Comparison of ENCODE assay signal across 7 mouse cellular contexts in genomic region chr9:75626308-75626604, GRCm38 (mm10). TPM values are rescaled to one million over a fixed set of nuclear protein-coding genes. Genes with fewer than 3 reads are reported as not detected.
DNase-seq lines count a peak whose midpoint lies in the region; ATAC-seq lines count a peak whose summit lies in the region.

No protein-coding gene starts in this region.

- H3K27ac ChIP-seq in lung, embryonic 16.5 days (ENCODE audit: low read length), result 0 out of 2 replicates have a peak overlapping the region, but pooled peaks have one; percentile 61
- peak overlapping the region; percentile 91 for H3K27ac ChIP-seq in embryonic facial prominence, embryonic 15.5 days (replicated peaks)
- H3K27ac ChIP-seq in neural tube, embryonic 13.5 days (replicated peaks), result peak overlapping the region; percentile 96

- no peaks in the 10 kb centered on the region for H3K36me3 ChIP-seq in lung, embryonic 16.5 days (ENCODE audit: control insufficient read depth, insufficient read depth, low read length)
- no peaks in the 10 kb centered on the region for H3K36me3 ChIP-seq in embryonic facial prominence, embryonic 15.5 days
- H3K36me3 ChIP-seq in neural tube, embryonic 13.5 days, result no peaks in the 10 kb centered on the region

- intact Hi-C loops in gastrocnemius, postnatal 36 days (cut with DNase I), result no loop called here

- peak overlapping the region; percentile 85 for H3K4me3 ChIP-seq in lung, embryonic 16.5 days (ENCODE audit: low read length)
- H3K4me3 ChIP-seq in embryonic facial prominence, embryonic 15.5 days (replicated peaks), result peak overlapping the region; percentile 79
- H3K4me3 ChIP-seq in neural tube, embryonic 13.5 days, result peak overlapping the region; percentile 79

- DNase-seq in lung, postnatal 36 days, result no peak
- peak; percentile 31 for DNase-seq in induced T-regulatory cell, adult 2 months (ENCODE audit: low read depth)
- DNase-seq in gastrocnemius, postnatal 36 days, result no peak
- no peak for DNase-seq in right cerebral cortex, postnatal 14 days

- peaks cover 4% of the 10 kb centered on the region; the same call in 1 of the 2 replicates for H3K27me3 ChIP-seq in lung, embryonic 16.5 days (ENCODE audit: control insufficient read depth, insufficient read depth, low read depth, low read length)
- H3K27me3 ChIP-seq in embryonic facial prominence, embryonic 15.5 days, result no peaks in the 10 kb centered on the region
- peaks cover 6% of the 10 kb centered on the region; the same call in 1 of the 2 replicates for H3K27me3 ChIP-seq in neural tube, embryonic 13.5 days

- peak overlapping the region; percentile 88 for H3K9ac ChIP-seq in lung, embryonic 16.5 days (ENCODE audit: low read length)
- peak overlapping the region; percentile 80 for H3K9ac ChIP-seq in embryonic facial prominence, embryonic 15.5 days
- peak overlapping the region; percentile 94 for H3K9ac ChIP-seq in neural tube, embryonic 13.5 days

- peak overlapping the region; percentile 95 for H3K4me2 ChIP-seq in lung, embryonic 16.5 days (ENCODE audit: low read depth, low read length)
- H3K4me2 ChIP-seq in embryonic facial prominence, embryonic 15.5 days (replicated peaks), result peak overlapping the region; percentile 74
- H3K4me2 ChIP-seq in neural tube, embryonic 13.5 days, result peak overlapping the region; percentile 73

- no peaks in the 10 kb centered on the region for H3K9me3 ChIP-seq in lung, embryonic 16.5 days (ENCODE audit: control insufficient read depth, low read length)
- no peaks in the 10 kb centered on the region for H3K9me3 ChIP-seq in embryonic facial prominence, embryonic 15.5 days (replicated peaks)
- no peaks in the 10 kb centered on the region for H3K9me3 ChIP-seq in neural tube, embryonic 13.5 days

- H3K4me1 ChIP-seq in lung, embryonic 16.5 days (replicated peaks; ENCODE audit: control insufficient read depth, insufficient read depth, low read length), result peaks cover 8% of the 10 kb centered on the region; the same call in 1 of the 2 replicates
- peaks cover 8% of the 10 kb centered on the region for H3K4me1 ChIP-seq in embryonic facial prominence, embryonic 15.5 days
- H3K4me1 ChIP-seq in neural tube, embryonic 13.5 days (replicated peaks), result peaks cover 18% of the 10 kb centered on the region

- WGBS in lung, embryonic 16.5 days, result 1% methylated on average over 14 of the region's 14 CpGs
- under 1% methylated on average over 14 of the region's 14 CpGs for WGBS in embryonic facial prominence, embryonic 15.5 days
- WGBS in neural tube, embryonic 13.5 days, result 1% methylated on average over 14 of the region's 14 CpGs

- ATAC-seq in lung, embryonic 16.5 days (ENCODE audit: low read depth), result no peak
- no peak for ATAC-seq in embryonic facial prominence, embryonic 15.5 days (ENCODE audit: insufficient number of reproducible peaks, low FRiP score, low TSS enrichment, low read depth)
- ATAC-seq in neural tube, embryonic 13.5 days (ENCODE audit: low read depth), result no peak; the same call in 1 of the 2 replicates

RNA-seq across cellular contexts. Expression of gene Lysmd2, which starts 0.7 kb away (rescaled TPM):
- 21.4 and 24.8 TPM in 2 replicates for polyA plus RNA-seq in lung, embryonic 16.5 days (2015; fragmentation: Nextera tagmentation; extraction: Ambion mirVana)
- polyA plus RNA-seq in embryonic facial prominence, embryonic 15.5 days (2015; fragmentation: Nextera tagmentation; extraction: Ambion mirVana), result 49.2 TPM in 2 replicates
- 26.9 and 27.0 TPM in 2 replicates for polyA plus RNA-seq in neural tube, embryonic 13.5 days (2015; fragmentation: Nextera tagmentation; extraction: Ambion mirVana)
- total RNA-seq in gastrocnemius, postnatal 36 days (2021), result 1 to 10 TPM; 5.3 to 5.8 TPM

RNA-seq across cellular contexts. Expression of gene Tmod2, which starts 15.1 kb away (rescaled TPM):
- 8.7 and 9.2 TPM in 2 replicates for polyA plus RNA-seq in lung, embryonic 16.5 days (2015; fragmentation: Nextera tagmentation; extraction: Ambion mirVana)
- 21.8 and 23.7 TPM in 2 replicates for polyA plus RNA-seq in embryonic facial prominence, embryonic 15.5 days (2015; fragmentation: Nextera tagmentation; extraction: Ambion mirVana)
- 171 and 178 TPM in 2 replicates for polyA plus RNA-seq in neural tube, embryonic 13.5 days (2015; fragmentation: Nextera tagmentation; extraction: Ambion mirVana)
- 1 to 10 TPM; 5.0 to 5.4 TPM for total RNA-seq in gastrocnemius, postnatal 36 days (2021)

RNA-seq across cellular contexts. Expression of gene Scg3, which starts 57.6 kb away (rescaled TPM):
- polyA plus RNA-seq in lung, embryonic 16.5 days (2015; fragmentation: Nextera tagmentation; extraction: Ambion mirVana), result 1.0 and 1.2 TPM in 2 replicates
- 1.8 and 4.1 TPM in 2 replicates for polyA plus RNA-seq in embryonic facial prominence, embryonic 15.5 days (2015; fragmentation: Nextera tagmentation; extraction: Ambion mirVana)
- polyA plus RNA-seq in neural tube, embryonic 13.5 days (2015; fragmentation: Nextera tagmentation; extraction: Ambion mirVana), result 132 and 137 TPM in 2 replicates
- total RNA-seq in gastrocnemius, postnatal 36 days (2021), result 1 to 10 TPM; 1.3 TPM

Comparison
In these comparisons a context has a peak if more than half of its experiments do, and no peak if none do; other contexts are left out.
1. RNA of gene Scg3, which starts 57.6 kb away (polyA plus RNA-seq): 132 to 137 TPM in neural tube, embryonic 13.5 days; 1.8 to 4.1 TPM in embryonic facial prominence, embryonic 15.5 days and 1.0 to 1.2 TPM in lung, embryonic 16.5 days; every median in the first group is over 10 times any median in the second.
2. Peak in every context shown above with its lines, with median percentiles within 50 percentile points of each other: H3K27ac ChIP-seq, H3K4me2 ChIP-seq, H3K4me3 ChIP-seq and H3K9ac ChIP-seq.